Mouse (Mus musculus) ES-E14 (cell line): ENCODE results near the gene Mdfi.

ENCODE experiments used
- CHD2 ChIP-seq: IDR thresholded peaks from 2 replicates; pipeline ENCODE4 v1.6.1; 2014; ENCODE audit warnings: mild to moderate bottlenecking, low read depth, low read length, inconsistent platforms
- HCFC1 ChIP-seq: IDR thresholded peaks from 2 replicates; pipeline ENCODE4 v1.6.1; 2012; ENCODE audit warnings: low read length, inconsistent platforms, borderline replicate concordance; ENCODE audit not compliant: insufficient read depth
- MAFK ChIP-seq: IDR thresholded peaks from 2 replicates; pipeline ENCODE4 v1.6.1; 2014; ENCODE audit warnings: mild to moderate bottlenecking, low read depth, low read length, inconsistent platforms; ENCODE audit not compliant: insufficient read depth
- ZC3H11A ChIP-seq: IDR thresholded peaks from 2 replicates; pipeline ENCODE4 v1.6.1; 2012; ENCODE audit warnings: low read depth, mild to moderate bottlenecking, inconsistent platforms, low read length, borderline replicate concordance
- ZNF384 ChIP-seq: IDR thresholded peaks from 2 replicates; pipeline ENCODE4 v1.6.1; 2012; ENCODE audit warnings: low read depth, low read length, inconsistent platforms

- TF ChIP-seq CHD2 (no peak), HCFC1 (no peak), ZNF384 (no peak), ZC3H11A (no peak), MAFK (no peak)
These were observed 16.3 kb downstream of the Mdfi start for GRCm38 (mm10) chr17:47818038-47818725.
